Mouse (Mus musculus) CH12.LX (cell line): Measurements from ENCODE around the gene Dmwd.

Experiments used
- CHD1 ChIP-seq: IDR thresholded peaks from 2 replicates; pipeline ENCODE4 v1.6.1; 2012; ENCODE audit warnings: low read depth, low read length, improper control_type of control experiment, inconsistent platforms
- CHD2 ChIP-seq: IDR thresholded peaks from 2 replicates; pipeline ENCODE4 v1.6.1; 2011; ENCODE audit warnings: low read length, improper control_type of control experiment
- CTCF ChIP-seq, 2 experiments: IDR thresholded peaks in 1 of 2; conservative IDR thresholded peaks in 1 of 2; 2 replicates each; pipeline ENCODE4 v1.5.1; 2011 to 2012; ENCODE audit warnings: low read depth in 2 of 2, low read length in 2 of 2, improper control_type of control experiment in 1 of 2, inconsistent platforms in 1 of 2, mild to moderate bottlenecking in 1 of 2, moderate library complexity in 1 of 2
- ETS1 ChIP-seq: conservative IDR thresholded peaks from 2 replicates; pipeline ENCODE4 v1.6.1; 2012; ENCODE audit warnings: low read depth, mild to moderate bottlenecking, inconsistent platforms, low read length, improper control_type of control experiment, moderate library complexity
- KAT2A ChIP-seq: IDR thresholded peaks from 2 replicates; pipeline ENCODE4 v1.6.1; 2012; ENCODE audit warnings: low read length, improper control_type of control experiment, inconsistent platforms; ENCODE audit not compliant: insufficient replicate concordance
- MYC ChIP-seq: IDR thresholded peaks from 2 replicates; pipeline ENCODE4 v1.6.1; 2011; ENCODE audit warnings: low read depth, mild to moderate bottlenecking, improper control_type of control experiment, low read length
- NELFE ChIP-seq: IDR thresholded peaks from 2 replicates; pipeline ENCODE4 v1.6.1; 2011; ENCODE audit warnings: low read depth, low read length, improper control_type of control experiment
- POLR2A ChIP-seq: IDR thresholded peaks from 2 replicates; pipeline ENCODE4 v1.6.1; 2011; ENCODE audit warnings: low read depth, mild to moderate bottlenecking, improper control_type of control experiment, low read length
- RCOR1 ChIP-seq: conservative IDR thresholded peaks from 2 replicates; pipeline ENCODE4 v1.6.1; 2012; ENCODE audit warnings: low read depth, mild to moderate bottlenecking, inconsistent platforms, low read length, improper control_type of control experiment
- USF1 ChIP-seq: IDR thresholded peaks from 2 replicates; pipeline ENCODE4 v1.6.1; 2014; ENCODE audit warnings: low read depth, mild to moderate bottlenecking, inconsistent platforms, low read length, improper control_type of control experiment
- ZC3H11A ChIP-seq: IDR thresholded peaks from 2 replicates; pipeline ENCODE4 v1.6.1; 2012; ENCODE audit warnings: low read depth, mild to moderate bottlenecking, inconsistent platforms, low read length, improper control_type of control experiment
- ZNF384 ChIP-seq: IDR thresholded peaks from 2 replicates; pipeline ENCODE4 v1.6.1; 2012; ENCODE audit warnings: low read depth, low read length, improper control_type of control experiment, inconsistent platforms

- TF ChIP-seq MYC (no peak), CTCF (conservative IDR thresholded peaks at IDR 0.05 in 1 of 2, IDR thresholded peaks at IDR 0.05 in 1 of 2; ENCODE audit: low read depth in 2 of 2, low read length in 2 of 2) (no peak), ZNF384 (no peak), ETS1 (no peak), POLR2A (no peak), ZC3H11A (no peak), CHD1 (no peak), NELFE (no peak), USF1 (no peak), CHD2 (no peak), RCOR1 (no peak), KAT2A (no peak)
Measured at GRCm38 (mm10) chr7:19085495-19085894, 9.5 kb downstream of the Dmwd start.
